Mouse (Mus musculus) urinary bladder, postnatal 36 days (tissue): ENCODE measurements at regions not wholly inside any gene's neighbourhood (a gene's known extent, or its start where the extent isn't known, plus 50 kb on each side); places are given as distances from the start of the nearest gene placed in this dataset.
A peak's percentile ranks its signal among the peaks of the same experiment; 100 is the strongest.

Experiments
- DNase-seq, 2 experiments: peaks; one replicate each; pipeline ENCODE4 v3.0.0; 2022; ENCODE audit warnings: low spot score in 2 of 2, mixed read lengths in 1 of 2

DNA sequence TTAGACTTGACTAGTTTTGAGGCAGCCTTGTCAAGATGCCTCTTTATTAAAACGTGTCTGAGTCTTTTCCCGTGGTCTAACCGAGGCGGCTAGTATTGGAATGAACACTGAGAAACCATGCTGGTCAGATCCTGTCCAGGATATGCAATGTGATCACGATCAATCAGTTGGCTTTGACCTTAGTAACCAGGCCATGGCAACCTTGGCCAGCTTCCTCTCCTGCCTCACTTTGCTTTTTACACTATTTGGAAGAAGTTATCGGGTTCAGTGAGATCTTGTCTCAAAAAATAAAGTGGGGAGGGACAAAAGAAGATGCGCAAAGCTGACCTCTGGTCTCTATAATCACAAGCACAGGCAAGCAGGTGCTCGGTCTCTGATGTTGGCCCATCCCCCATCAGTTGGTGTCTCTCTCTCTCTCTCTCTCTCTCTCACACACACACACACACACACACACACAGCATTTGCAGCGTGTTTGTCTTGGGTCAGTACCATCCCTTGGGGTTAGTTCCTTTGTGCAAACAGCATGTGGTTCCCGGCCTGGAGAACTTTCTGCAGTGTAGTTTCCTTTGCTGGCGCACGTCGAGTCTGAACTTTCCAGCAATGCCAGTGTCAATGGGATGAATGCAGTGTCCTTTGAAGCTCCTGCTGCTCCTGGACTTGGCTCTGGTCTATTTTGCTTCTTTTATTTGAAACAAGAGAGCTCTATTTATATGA, 117.6 kb upstream of the Spdye4c start:
- DNase-seq: no peak

DNA sequence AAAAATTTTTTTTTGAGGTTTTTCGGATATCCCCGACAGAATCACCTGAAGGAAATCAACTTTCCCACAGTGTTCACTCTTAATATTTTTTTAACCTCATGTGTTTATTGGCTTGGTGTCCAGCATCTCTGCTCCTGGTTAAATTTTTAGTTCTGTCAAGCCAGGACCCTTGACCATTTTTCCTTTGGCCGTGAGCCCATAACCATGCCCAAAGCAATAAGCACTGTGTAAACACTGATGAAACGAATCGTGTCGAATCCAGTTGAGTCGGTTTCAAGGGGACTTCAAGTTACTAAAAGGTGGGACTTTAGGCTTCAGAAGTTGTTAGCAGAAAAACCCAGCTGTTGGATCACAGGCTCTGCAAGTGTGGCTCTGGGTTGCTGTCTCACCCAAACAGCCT, 117.0 kb upstream of the Spdye4c start:
- no peak for DNase-seq

DNA sequence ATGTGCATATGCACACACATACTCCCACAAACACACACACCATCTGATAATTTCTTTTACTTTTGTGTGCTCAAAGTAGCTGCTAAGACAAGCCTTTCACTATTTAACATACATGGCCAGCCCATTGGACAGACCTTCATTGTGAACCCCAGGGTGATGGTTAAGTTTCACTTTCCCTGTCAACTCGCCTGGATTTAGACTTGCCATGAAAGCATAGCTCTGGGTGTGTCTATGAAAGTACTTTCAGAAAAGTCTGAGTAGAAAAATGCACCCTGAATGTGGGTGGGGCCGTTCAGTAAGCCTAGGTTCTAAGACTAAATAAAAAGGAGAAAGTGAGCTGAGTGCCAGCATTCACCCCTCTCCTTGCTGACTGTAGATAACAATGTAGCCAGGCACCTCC, 113.8 kb upstream of the Spdye4c start:
- DNase-seq: no peak

GRCm38 (mm10) chr2:128491217-128491877, 99.7 kb upstream of the Spdye4c start:
- DNase-seq: no peak

GRCm38 (mm10) chr2:128493871-128494270, 97.1 kb upstream of the Spdye4c start:
- no peak for DNase-seq

- no peak for DNase-seq
Observed at GRCm38 (mm10) chr2:128497891-128498290, 93.1 kb upstream of the Spdye4c start.

DNA sequence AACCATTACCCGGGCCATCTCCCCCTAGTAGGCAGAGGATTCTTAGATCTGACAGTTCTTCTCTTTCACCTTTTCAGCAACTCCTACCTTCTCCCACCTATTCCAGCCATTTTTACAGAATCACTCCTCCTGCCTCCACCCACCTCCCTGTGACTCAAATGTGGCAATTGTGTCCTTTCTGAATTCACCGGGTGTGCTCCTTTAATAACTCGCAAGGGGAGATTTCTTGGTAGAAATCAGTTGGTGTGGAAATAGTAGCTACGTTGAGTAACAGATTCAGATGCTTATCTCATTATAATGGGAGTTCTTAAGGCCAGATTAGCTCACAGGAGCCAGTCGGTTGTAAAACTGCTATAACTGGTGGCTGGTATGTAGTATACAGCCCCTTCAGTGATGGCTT, 92.4 kb upstream of the Spdye4c start:
- no peak for DNase-seq

DNA sequence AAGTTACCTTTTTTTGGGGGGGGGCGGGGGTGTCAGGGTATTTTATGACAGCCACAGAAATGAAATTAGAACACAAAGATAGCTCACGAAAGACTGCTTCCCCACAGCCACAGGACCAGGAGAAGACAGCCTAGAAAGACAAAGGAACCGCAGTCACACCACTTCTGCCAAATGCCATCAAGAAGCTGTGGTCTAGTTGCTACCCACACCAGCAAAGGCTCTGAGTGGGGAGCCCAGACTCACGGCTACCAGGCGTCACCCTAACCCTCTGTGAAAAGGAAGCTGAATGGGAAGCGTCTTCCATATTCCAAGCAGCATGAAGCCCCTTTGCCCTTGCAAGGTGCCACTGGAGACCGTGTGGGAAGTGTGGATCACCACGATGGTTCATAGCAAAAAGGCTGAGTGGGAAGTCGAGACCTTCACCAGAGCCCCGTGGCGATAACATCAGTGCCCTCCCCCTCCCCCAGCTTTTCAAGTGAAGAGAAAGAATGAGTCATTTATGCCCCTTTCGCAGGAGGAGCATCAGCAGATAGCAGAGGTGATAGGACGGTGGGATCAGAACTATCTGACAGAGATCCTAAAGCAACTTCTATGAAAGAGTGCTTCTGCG, 91.3 kb upstream of the Spdye4c start:
- no peak for DNase-seq

DNA sequence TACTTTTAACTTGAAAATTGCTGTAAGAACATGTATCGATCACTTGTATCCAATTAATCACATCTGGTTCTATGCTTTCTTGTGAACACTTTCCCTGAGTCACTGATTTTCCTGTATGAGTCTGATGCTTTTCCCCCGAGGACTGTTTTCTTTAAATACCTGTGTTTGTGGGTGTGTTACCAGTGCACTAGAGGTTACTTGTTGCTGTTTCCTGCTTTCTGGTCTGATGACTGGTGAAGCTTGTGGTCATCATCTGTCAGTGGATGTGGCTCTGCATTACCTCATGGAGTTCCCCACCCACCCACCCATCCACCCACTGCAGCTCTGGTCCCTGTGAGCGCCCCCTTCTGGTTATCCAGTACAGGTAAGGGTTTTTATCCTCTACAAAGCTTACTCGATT, 88.3 kb upstream of the Spdye4c start:
- no peak for DNase-seq

GRCm38 (mm10) chr2:128503136-128503935, 87.7 kb upstream of the Spdye4c start:
- no peak for DNase-seq

DNA sequence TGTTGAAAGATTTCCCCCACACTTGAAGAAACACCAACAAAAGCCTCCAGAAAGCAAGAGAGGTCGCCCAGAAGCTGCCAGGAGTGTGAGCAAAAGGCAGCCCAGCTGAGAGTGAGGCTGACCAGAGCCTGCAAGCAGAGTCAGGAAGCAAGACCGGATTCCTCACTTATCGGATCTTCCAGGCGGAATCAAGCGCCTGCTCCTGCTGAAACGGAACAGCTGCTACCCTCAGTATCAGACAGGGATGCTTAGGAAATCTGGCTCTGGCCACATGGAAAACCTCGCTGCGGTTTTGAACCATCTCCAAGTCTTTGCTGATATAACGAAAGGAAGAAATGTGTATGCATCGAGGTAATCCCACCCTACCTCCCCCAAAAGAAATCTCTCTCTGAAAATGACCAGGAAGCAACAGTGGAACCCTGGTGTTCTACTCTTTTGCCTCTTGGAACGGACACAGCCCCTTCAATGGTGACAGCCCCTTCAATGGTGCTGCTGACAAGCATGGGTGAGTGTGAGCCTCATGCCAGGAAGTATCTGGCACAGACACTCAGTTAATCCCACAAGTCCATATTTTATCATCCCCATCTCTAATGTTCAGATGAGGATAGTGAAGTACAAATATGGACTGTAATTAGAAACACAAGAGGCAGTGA, 83.3 kb upstream of the Spdye4c start:
- DNase-seq: peak; percentile 22 to 41

GRCm38 (mm10) chr2:128508244-128508605, 82.8 kb upstream of the Spdye4c start:
- DNase-seq: no peak

GRCm38 (mm10) chr2:128511291-128511690, 79.7 kb upstream of the Spdye4c start:
- no peak for DNase-seq

- no peak for DNase-seq
Observed at GRCm38 (mm10) chr2:128512852-128513251, 78.2 kb upstream of the Spdye4c start.

DNA sequence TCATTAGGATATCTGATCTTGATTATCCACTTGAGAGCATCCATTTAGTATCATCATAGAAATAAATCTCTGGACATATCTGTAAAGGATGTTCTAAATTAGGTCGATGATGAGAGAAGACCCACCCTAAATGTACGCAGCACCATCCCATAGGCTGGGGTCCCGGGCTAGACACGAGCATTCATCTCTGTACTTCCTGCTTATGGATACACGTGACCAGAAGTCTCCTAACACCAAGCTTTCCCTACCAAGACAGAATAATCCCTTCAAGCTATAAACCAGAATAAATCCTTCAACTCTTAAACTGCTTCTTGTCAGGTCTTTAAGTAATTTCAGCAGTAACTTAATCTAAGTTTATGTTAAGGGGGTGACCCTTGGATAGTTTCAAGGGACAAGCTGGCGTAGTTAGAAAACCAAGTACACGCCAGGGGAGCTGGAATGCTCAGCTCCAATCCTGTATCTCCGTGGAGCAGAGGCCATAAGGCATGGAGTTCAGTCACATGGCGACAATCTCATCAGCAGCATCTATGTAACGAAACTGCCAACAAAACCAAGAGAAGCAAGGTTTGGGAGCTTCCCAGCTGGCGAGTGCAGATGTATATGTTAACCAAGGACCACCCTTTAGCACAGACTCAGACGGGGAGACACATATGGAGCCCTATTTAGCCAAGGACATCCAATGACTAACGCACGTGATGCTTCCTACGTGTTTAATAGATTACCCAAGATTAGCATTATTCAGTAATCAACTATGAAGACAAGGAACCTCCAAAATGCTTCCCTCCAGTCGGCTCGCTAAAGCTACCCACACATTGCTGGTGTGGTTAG, 76.3 kb upstream of the Spdye4c start:
- DNase-seq: no peak

GRCm38 (mm10) chr2:128515701-128516100, 75.3 kb upstream of the Spdye4c start:
- DNase-seq: no peak

GRCm38 (mm10) chr2:128516694-128517093, 74.3 kb upstream of the Spdye4c start:
- DNase-seq: no peak

DNA sequence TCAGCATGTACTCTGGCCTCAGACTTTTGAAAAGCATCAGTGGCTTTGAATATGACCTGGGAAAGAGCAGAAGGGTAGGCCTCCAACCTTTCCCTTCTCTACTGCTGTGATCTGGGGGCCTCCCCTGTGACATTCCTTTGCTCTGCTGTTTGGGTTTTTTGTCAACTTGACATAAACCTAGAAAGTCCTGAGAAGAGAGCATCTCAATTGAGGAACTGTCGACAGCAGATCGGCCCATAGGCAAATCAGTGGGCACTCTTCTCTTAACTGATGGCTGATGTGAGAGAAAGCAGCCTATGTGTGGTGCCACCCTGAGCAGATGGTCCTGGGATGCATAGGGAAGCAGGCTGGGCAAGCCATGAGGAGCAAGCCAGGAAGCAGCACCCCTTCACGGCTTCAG, 72.9 kb upstream of the Spdye4c start:
- DNase-seq: no peak

- no peak for DNase-seq
Observed at GRCm38 (mm10) chr2:128521701-128522443, 69.1 kb upstream of the Spdye4c start.

GRCm38 (mm10) chr2:128523425-128524108, 67.4 kb upstream of the Spdye4c start:
- DNase-seq: no peak
